Mouse (Mus musculus) midbrain, postnatal 0 days (tissue): ENCODE measurements around the gene Gabbr2. TPM values are rescaled to one million over a fixed set of nuclear protein-coding genes. Genes with fewer than 3 reads are reported as not detected.

Source experiments
- ATAC-seq: fragments of 200-750 bp; cut with Nextera tagmentation; 2 replicates; pipeline ENCODE4 v1.8.0; 2017; ENCODE audit warnings: moderate number of reproducible peaks, mild to moderate bottlenecking, moderate TSS enrichment, moderate library complexity; ENCODE audit not compliant: low FRiP score
- DNase-seq: peaks from one replicate; pipeline ENCODE4 v3.0.0-alpha.2; 2015; ENCODE audit warnings: low spot score
- H3K27ac ChIP-seq: fragments of 300-500 bp; sonication (generic); 2 replicates; pipeline ENCODE4 v1.5.1; 2014; ENCODE audit warnings: low read depth, mild to moderate bottlenecking, low read length, mixed read lengths
- H3K27me3 ChIP-seq: fragments of 300-500 bp; sonication (generic); 2 replicates; pipeline ENCODE4 v1.6.1; 2014; ENCODE audit warnings: low read length, control low read depth, mixed read lengths; ENCODE audit not compliant: insufficient read depth
- H3K36me3 ChIP-seq: fragments of 300-500 bp; sonication (generic); 2 replicates; pipeline ENCODE4 v1.6.1; 2014; ENCODE audit warnings: low read length, control low read depth, mixed read lengths; ENCODE audit not compliant: insufficient read depth
- H3K4me1 ChIP-seq: fragments of 300-500 bp; sonication (generic); 2 replicates; pipeline ENCODE4 v1.6.1; 2014; ENCODE audit warnings: mild to moderate bottlenecking, control low read depth, antibody characterized with exemption, low read length, mixed read lengths; ENCODE audit not compliant: insufficient read depth
- H3K4me2 ChIP-seq: fragments of 300-500 bp; sonication (generic); 2 replicates; pipeline ENCODE4 v1.6.1; 2014; ENCODE audit warnings: low read depth, mild to moderate bottlenecking, low read length, mixed read lengths; ENCODE audit not compliant: poor library complexity, severe bottlenecking
- H3K4me3 ChIP-seq: fragments of 300-500 bp; sonication (generic); 2 replicates; pipeline ENCODE4 v1.5.1; 2014; ENCODE audit warnings: low read depth, mild to moderate bottlenecking, low read length, moderate library complexity
- H3K9ac ChIP-seq: fragments of 300-500 bp; sonication (generic); replicated peaks from 2 replicates; pipeline ENCODE4 v1.6.1; 2014; ENCODE audit warnings: mild to moderate bottlenecking, low read length, moderate library complexity, mixed read lengths; ENCODE audit not compliant: poor library complexity, severe bottlenecking
- H3K9me3 ChIP-seq: fragments of 300-500 bp; sonication (generic); 2 replicates; pipeline ENCODE4 v1.6.1; 2016; ENCODE audit warnings: low read length, control low read depth
- CTCF ChIP-seq: IDR thresholded peaks from 2 replicates; pipeline ENCODE4 v1.5.1; 2016; ENCODE audit warnings: antibody characterized with exemption, mild to moderate bottlenecking
- whole genome bisulfite sequencing: fragments of 180-500 bp; shearing (Covaris S2); extraction: QIAGEN DNeasy Blood & Tissue Kit; methylation state at CpG from one replicate; pipeline ENCODE4 v1.1.7; 2014; 5-methylcytosine and 5-hydroxymethylcytosine counted together
- polyA plus RNA-seq: library from polyadenylated mRNA; unstranded; fragments of >200 nt; fragmentation: Nextera tagmentation; extraction: Ambion mirVana; gene quantifications from 2 replicates; pipeline ENCODE4 v1.2.1, GENCODE M21; 2015
- total RNA-seq: library from RNA; depleted of rRNA; stranded (reverse); fragments of >200 nt; gene quantifications from 2 replicates; pipeline ENCODE4 v1.2.3, GENCODE M21; 2014

Gene Gabbr2
- total and polyA plus RNA-seq, 2 experiments from 2014 or later, result 20.5 to 123 TPM

DNA sequence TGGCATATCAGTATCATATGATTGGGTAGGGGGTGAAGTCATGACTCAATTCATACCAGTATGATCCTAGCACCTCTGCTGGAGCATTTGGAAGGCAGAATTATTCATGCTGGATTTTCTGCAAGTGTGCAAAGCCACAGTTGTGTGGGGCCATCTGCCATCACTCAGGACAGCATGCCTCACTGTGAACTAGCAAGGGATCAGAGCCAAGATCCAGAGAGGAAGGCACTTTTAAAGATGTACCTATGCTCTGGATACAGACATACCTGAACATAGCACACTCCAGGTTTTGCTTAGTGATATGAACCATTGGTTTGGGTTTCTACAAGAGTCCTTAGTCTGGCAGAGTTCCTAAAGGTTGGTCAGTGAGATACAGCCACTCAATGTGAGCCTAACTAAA is 5.6 kb downstream of the Gabbr2 start:
- Histone ChIP-seq H3K9me3 (no peaks in the 10 kb centered on the region), H3K36me3 (no peaks in the 10 kb centered on the region), H3K9ac (no peak overlapping the region), H3K4me3 (no peak overlapping the region), H3K4me2 (no peak overlapping the region), H3K27me3 (no peaks in the 10 kb centered on the region), H3K27ac (no peak overlapping the region), H3K4me1 (peaks cover 9% of the 10 kb centered on the region)
- DNase-seq (no peak), ATAC-seq (no peak)
- no peak for TF ChIP-seq CTCF

DNA sequence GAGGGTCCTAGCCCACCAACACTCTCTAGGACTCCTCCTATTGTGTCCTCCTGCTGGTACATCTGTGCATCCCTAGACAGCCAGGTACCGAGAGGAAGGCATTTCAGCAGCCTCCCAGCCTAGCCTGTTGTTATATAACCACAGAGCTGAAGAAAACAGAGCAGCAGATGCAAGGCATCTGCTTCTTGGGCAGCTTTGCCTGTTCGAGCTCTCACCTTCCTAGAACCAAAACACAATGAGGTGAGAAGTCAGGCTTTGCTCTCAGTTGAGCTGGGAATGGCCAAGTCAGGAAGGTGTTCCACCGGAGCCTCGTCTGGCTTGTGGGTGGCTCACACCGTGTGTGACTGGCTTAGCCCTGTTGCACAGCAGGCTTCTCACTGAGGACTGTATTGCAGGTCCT is 8.8 kb downstream of the Gabbr2 start:
- Histone ChIP-seq H3K4me1 (no peaks in the 10 kb centered on the region), H3K27me3 (no peaks in the 10 kb centered on the region), H3K9ac (no peak overlapping the region), H3K27ac (no peak overlapping the region), H3K36me3 (0 out of 2 replicates have a peak, but pooled peaks cover 4% of the 10 kb centered on the region), H3K4me3 (no peak overlapping the region), H3K4me2 (no peak overlapping the region), H3K9me3 (no peaks in the 10 kb centered on the region)
- TF ChIP-seq CTCF, result no peak
- no peak for DNase-seq
- ATAC-seq, result no peak
- 85% methylated on average over 5 of the region's 5 CpGs for WGBS

GRCm38 (mm10) chr4:46982094-46982493 is 9.6 kb downstream of the Gabbr2 start:
- ATAC-seq (no peak), DNase-seq (no peak)
- Histone ChIP-seq H3K4me1 (0 out of 2 replicates have a peak, but pooled peaks cover 2% of the 10 kb centered on the region), H3K4me3 (no peak overlapping the region), H3K4me2 (no peak overlapping the region), H3K27ac (no peak overlapping the region), H3K9me3 (no peaks in the 10 kb centered on the region), H3K9ac (no peak overlapping the region), H3K36me3 (0 out of 2 replicates have a peak, but pooled peaks cover 4% of the 10 kb centered on the region), H3K27me3 (no peaks in the 10 kb centered on the region)
- WGBS, result 82% methylated on average over 4 of the region's 4 CpGs
- TF ChIP-seq CTCF, result no peak

GRCm38 (mm10) chr4:46978371-46978770 is 13.3 kb downstream of the Gabbr2 start:
- H3K4me3 ChIP-seq, result no peak overlapping the region
- 0 out of 2 replicates have a peak, but pooled peaks have one; percentile 10 for TF ChIP-seq CTCF
- H3K4me1 ChIP-seq, result 0 out of 2 replicates have a peak, but pooled peaks cover 2% of the 10 kb centered on the region
- H3K4me2 ChIP-seq, result no peak overlapping the region
- DNase-seq, result no peak
- H3K9me3 ChIP-seq, result no peaks in the 10 kb centered on the region
- WGBS, result 91% methylated on average over 6 of the region's 6 CpGs
- H3K36me3 ChIP-seq, result 0 out of 2 replicates have a peak, but pooled peaks cover 4% of the 10 kb centered on the region
- no peak for ATAC-seq
- H3K27me3 ChIP-seq, result no peaks in the 10 kb centered on the region
- H3K9ac ChIP-seq, result no peak overlapping the region
- no peak overlapping the region for H3K27ac ChIP-seq

DNA sequence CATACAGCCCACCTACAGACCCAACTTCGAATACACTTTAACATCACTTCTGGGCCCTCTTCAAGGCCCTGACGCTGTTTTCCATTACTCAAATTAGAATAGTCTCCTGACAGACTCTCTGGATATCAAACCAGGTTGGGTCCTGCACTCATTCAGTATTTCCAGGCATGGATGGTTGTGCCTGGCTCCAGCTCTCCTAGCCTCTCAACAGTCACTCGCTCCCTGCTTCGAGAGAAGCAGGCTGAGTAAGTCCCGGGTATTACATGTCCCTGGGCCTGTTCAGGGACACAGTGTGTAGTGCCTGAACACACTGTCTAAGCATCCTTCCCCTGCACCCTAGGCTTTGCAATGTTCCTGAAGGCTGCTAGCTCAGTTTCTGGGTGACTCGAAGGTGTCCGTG is 14.5 kb downstream of the Gabbr2 start:
- no peak for ATAC-seq
- Histone ChIP-seq H3K27ac (no peak overlapping the region), H3K4me1 (0 out of 2 replicates have a peak, but pooled peaks cover 2% of the 10 kb centered on the region), H3K36me3 (0 out of 2 replicates have a peak, but pooled peaks cover 4% of the 10 kb centered on the region), H3K4me2 (no peak overlapping the region), H3K9ac (no peak overlapping the region), H3K9me3 (no peaks in the 10 kb centered on the region), H3K4me3 (no peak overlapping the region), H3K27me3 (no peaks in the 10 kb centered on the region)
- no peak for DNase-seq
- TF ChIP-seq CTCF, result no peak
- WGBS, result 91% methylated on average over 7 of the region's 7 CpGs

DNA sequence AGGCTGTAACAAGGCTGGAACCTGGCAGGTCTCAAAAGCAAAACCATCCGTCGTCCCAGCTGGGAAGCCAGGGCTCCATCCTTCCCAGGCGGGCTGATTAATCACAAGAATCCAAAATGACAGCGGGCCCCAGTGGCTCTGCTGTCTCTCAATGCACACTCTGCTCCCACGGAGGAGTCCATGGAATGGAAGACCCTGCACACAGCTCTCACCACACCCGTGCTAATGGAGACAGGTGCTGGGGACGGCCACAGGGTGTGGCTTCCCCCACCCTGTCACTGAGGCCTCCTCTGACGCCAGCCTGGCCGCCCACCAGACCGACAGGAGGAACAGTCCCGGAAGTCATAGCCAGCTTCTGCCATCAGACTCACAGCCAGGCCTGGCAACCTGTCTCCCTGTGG is 15.0 kb downstream of the Gabbr2 start:
- Histone ChIP-seq H3K4me3 (no peak overlapping the region), H3K27me3 (no peaks in the 10 kb centered on the region), H3K9me3 (no peaks in the 10 kb centered on the region), H3K36me3 (0 out of 2 replicates have a peak, but pooled peaks cover 4% of the 10 kb centered on the region), H3K9ac (no peak overlapping the region), H3K4me2 (no peak overlapping the region), H3K27ac (no peak overlapping the region), H3K4me1 (0 out of 2 replicates have a peak, but pooled peaks cover 2% of the 10 kb centered on the region)
- 74% methylated on average over 11 of the region's 11 CpGs for WGBS
- DNase-seq, result no peak
- TF ChIP-seq CTCF, result no peak
- no peak for ATAC-seq
